Mouse (Mus musculus): ENCODE measurements around the gene Gen1. TPM values are rescaled to one million over a fixed set of nuclear protein-coding genes. Genes with fewer than 3 reads are reported as not detected.

The Gen1 gene
- total RNA-seq, 4 experiments from 2014 or later, result 1.8 to 2.3 (median 2.0) TPM

DNA sequence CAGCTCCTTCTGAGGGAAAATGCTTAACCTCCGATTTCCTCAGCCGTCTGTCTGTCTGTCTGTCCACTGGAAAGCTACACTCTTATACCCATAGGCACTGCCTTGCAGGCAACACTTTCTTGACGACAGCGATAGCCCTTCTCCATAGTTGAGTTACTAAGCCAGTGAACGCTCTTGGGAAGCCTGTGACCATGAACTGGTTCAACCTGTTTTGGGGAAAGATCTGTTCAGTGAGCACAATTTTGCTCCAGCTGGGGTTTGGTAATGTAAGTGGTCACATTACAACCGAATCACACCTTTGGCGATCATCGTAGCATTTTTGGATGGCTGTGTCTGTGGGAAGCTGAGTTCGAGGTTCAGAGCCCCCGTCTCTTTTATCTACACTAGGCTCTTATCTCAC lies 42.5 kb downstream of the Gen1 start:
- DNase-seq, result no peak

DNA sequence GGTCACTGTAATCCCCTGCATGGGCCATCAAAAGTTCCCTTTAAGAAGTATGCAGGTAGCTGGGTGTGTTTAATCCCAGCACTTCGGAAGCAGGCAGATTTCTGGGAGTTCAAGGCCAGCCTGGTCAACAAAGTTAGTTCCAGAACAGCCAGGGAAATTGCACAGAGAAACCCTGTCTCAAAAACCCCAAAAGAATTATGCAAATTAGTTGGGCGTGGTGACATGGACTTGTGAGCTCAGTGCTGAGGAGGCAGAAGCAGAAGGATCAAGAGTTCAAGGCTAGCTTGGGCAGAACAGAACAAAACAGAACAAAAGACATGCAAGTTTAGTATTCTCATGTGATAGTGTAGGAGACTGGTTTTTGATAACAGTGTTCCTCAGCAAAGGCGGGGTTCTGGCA lies 43.0 kb downstream of the Gen1 start:
- no peak for DNase-seq

DNA sequence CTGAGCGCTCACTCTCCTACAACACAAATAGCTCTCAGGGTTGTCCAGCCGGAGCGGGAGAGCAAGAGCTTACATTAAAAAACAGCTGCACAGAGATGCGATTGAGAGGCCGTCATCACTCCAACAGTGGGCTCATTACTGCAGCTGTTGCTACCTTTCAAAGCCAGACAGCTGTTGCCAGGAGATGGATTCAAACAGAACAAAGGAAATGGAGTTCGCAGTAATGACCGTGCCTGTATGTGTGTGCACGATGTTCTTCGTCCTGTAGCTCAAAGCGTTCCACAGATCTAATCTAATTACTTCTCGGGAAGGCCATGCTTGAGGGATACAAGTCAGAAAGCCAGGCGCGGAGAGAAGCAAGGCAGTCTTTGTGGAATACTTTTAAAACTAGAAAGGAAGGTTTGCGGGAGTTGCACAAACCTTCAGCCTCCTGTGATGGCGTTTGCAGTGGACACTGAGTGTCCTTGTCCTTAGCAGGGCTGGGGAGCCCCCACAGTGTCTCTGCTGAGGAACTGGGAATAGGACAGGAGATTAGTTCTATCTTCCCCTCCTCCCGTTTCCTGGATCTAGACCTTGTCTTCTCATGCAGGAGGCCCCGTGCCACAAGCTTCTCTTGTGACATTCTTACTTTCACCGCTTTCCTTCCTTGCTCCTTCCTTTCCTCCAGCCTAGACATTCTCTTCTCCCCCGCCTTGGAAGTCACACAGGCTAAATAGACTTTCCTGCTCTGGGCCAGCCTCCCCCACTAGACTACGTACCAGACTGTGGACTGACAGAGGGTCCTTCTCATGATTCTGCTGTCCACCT lies 43.9 kb downstream of the Gen1 start:
- no peak for DNase-seq

DNA sequence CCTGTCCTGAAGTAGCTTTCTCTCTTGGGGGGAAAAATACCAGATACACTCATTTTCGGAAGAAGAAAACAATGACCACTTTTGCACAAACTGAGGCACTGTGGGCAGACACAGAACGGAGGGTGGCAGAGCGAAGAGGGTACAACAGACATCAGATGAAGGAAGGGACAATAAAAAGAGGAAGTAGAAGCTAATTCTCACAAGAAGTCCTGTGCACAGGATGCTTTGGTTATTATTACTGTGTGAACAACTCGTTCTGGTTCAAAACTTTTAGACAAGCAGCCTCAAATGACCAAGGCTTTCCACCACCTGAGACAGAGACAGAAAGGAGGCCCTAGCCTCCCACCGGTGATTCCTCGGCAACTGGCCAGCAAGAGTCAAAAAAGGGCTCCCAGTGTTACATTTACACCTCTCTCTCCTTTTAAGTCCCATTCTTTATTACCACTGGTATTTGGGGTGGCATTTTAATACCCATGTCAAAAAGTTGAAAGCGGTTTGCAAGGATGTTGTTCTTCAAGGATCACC lies 47.8 kb downstream of the Gen1 start:
- no peak for DNase-seq

DNA sequence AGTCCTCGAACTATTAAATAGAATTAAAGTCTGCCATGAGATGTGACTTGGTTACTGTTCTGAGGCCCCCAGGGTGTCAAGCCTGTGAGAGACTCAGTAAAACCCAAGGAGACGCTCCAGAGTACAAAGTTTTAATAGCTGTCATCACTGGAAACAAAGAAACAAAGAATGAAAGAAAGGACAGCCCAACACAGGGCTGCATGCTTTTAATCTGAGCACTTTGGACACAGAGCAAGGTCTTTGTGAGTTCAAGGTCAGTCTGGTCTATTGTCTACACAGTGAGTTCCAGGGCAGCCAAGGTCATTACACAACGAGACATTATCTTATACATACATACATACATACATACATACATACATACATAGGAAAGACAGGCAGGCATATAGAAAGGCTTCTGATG lies 49.1 kb downstream of the Gen1 start:
- no peak for DNase-seq

DNA sequence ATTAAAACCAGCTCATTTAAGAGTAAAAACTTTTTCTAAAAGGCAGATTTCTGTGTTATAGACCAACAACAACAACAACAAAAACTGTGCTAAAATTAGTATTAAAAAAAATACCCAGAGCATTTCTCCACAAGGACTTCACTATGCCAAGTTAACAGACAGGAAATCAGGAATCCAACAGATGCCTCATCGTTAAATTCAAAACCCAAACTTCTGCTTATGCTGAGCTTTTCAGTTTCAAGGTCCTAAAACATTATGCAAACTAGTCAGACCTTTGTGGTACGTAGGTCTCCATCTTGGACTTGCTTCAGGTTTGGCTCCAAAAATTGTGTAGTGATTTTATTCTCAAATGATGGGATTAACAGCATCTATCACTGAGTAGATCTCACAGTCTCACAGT lies 50.0 kb downstream of the Gen1 start:
- DNase-seq, result no peak

DNA sequence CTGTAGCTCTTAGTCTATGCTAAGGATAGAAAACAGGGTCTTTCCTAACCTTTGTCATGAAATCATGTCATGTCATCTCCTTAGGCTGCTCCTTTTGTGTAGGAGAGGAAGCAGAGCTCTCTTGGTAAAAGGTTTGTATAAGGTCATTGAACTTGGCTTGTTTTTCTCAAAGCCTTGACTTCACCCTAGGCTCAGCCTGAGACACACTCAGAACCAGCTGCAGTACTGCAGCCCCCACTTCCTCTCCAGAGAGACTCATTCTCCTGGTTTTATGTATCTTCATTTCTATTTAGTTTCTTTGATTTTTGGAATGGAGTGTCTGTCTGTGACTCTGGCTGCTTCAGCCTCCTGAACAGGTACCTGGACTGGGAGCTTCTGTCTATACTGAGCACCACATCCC lies 50.8 kb downstream of the Gen1 start:
- no peak for DNase-seq

DNA sequence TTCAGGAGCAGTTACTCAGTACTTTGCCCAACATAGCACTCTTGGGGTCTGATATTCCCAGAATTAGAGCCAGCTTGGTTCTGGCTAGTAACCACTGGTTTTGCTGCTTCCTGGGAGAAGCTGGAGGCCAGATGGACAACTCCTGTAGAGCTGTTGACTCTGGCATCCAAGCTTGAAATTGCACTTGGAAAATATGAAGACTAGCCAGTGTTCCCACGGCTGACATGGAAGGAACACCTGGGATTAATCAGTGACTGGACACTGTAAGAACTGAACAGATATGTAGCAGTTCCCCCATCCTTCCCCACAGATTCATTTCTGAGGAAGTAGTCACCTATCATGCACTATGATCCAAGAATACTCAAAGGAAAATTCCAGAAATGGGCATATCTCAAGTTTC lies 52.7 kb downstream of the Gen1 start:
- no peak for DNase-seq

DNA sequence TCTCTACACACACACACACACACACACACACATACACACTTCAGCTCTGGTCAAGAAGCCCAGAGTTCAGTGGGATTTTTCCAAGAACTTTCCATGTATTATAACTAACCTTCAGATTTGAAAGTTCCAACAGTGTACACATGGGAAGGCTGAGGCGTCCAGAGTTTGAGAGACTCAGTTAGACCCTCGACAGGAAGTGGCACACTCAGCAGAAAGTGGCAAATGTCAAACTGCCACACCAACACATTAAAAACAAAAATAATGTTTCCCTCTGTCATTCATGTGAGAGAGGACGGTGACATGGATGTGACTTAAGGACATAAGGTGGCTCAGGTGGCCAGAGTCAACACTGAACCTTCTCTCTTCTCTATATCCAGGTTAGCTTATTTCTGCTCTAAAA lies 55.2 kb downstream of the Gen1 start:
- DNase-seq, result no peak

DNA sequence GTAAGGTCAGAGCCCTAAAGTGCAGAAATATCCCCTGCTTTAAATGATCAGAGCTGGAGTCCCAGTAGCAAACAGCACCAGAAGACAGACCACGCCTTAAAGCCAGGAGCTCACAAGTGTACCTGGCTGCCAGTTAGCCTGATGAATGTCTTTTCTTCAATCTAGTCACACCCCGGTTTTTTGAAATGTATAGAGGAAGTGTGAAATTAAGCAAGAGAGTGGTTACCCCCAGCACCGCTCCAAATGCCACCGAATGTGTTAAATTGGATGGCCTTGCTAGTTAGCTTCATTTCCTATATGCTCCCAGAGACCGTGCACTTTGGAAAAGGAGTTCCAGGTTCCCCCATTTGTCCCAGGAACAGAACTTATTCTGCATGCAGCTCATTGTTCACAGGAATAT lies 56.0 kb downstream of the Gen1 start:
- DNase-seq, result no peak

DNA sequence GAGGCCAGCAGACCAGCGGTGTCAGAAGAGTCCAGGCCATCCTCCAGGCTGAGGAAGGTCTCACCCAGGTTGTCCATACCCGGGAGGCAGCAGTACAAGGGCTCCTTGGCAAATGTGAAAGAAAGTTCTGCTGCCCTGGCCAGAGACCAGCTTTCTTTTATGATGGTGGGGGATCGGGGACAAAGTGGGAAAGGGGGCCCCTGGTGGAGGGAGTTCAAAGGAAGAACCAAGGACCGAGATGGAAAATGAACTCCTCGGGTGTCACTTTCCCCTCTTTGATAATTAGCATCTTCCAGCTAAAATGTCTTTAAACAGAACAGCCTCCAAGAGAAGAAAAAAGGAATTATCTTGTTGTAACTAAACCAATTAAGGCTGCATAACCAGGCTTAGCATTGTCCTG lies 56.7 kb downstream of the Gen1 start, which contains the start of gene Msgn1:
Gene Msgn1, minus strand, starts transcription at position 101 of the 400 bp plus-strand sequence.
- no peak for DNase-seq

DNA sequence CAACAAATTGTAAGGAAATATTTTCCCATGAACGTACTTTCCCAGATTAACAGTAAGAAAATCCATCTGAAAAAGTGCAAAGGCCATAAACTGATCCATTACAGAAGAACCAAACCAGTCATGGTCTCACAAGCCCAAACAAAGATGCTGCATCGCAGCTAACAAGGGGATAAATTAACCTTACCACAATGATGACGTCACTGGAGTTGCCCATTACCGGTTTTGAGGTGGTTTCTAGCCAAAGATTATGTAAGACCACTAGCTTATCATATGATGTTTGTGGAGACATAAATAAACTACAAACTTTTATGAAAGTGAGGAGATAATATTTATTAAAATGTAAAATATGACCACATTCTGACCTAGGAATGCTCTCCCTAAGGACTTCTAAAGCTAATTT lies 59.3 kb downstream of the Gen1 start:
- DNase-seq, result no peak

DNA sequence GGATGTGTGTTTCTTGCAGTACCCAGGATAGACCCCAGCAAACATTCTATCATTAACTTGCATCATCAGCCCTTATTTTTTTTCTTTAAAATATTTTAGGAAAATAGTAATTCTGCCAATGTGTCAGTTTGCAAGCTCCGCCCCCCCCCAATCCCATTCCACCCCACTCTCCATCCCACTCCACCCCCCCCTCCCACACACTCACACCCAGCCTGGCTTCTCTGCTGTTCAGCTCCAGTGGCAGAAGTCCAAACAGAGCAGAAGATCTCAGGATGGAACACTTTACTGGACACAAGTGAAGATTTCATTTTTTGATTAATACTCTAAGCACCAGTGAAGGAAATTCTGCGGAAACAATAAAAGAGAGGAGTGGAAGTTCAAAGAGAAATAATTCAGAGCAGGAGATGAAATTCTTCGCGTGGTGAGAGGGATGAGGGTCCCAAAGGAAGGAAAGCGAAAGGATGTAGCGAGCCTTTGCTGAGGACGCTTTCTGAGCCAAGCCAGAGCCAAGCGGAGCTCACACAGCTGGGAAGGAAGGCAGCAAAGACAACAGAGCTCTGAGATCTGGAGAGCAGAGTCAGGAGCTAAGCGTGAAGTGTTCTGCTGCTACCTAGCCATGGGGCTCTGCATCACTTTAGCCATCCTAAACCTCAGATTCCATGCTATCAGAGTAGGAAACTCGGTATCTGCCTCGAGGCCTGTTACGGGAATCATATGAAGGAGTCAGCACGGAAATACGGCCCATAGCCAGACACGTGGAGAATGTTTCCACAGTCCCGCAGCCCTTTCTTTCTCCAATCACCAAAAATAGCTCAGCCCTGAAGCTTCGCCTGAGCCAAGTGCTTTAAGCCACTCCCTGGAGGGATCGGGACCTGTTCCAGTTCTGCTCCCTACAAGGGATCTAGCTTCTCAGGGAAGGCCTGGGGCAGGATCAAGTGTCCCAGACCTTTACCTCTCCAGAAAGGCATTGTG lies 61.6 kb downstream of the Gen1 start:
- DNase-seq, result peak; percentile 29

DNA sequence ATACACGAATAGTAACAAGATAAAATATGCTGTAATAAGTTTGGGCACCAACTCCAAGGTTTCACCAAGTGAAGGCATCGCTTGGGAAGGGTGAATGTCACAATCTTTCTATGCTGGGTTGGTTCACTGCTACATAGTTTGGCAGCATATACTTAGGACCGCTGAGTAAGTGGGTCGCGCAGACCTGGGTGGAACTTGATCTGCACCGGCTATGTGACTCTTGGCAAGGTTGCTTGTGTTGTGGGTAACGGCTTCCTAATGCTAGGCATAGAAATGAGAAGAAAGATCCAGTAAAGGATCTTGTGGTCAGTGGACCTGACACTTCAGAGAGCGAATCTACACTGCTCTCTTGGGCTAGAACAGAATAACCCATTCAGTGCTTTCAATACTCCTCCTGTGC lies 63.1 kb downstream of the Gen1 start:
- DNase-seq, result no peak

DNA sequence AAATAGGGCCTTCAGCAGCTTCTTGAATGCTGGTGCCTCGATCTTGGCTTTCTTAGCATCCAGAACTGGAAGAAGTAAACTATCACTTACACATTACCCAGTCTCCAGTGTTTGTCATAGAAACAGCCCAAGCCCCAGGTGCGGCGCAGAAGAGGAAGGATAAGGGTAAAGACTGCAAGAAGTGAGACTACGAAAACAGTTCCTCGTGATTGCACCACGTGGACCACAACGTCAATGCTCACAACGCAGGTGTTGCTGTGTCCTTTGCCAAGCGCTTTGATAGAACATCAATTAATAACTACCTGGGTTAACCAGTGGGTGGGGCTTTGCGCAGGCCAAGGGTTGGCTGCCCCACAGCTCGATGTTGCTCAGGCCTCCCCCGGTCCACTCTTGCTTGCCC lies 64.9 kb downstream of the Gen1 start:
- DNase-seq, result no peak

DNA sequence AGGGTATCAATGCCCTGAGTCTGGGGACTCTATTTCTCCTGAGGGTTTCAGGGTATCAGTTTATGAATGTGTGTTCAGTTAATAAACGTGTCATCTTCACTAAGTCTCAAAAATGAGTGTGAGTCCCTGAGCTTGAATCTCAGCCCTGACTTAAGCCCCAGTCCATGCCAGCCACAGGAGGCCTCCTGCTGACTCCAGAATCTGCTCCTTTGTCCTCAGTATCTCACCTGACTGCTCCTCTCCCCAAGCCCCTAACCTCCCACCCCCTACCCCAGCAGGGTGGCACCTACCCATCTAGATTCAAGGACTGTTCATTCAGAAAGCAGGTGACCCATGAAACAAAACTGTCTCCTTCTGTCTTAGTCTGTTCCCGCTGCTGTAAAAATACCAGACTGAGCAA lies 67.0 kb downstream of the Gen1 start:
- DNase-seq, result no peak

DNA sequence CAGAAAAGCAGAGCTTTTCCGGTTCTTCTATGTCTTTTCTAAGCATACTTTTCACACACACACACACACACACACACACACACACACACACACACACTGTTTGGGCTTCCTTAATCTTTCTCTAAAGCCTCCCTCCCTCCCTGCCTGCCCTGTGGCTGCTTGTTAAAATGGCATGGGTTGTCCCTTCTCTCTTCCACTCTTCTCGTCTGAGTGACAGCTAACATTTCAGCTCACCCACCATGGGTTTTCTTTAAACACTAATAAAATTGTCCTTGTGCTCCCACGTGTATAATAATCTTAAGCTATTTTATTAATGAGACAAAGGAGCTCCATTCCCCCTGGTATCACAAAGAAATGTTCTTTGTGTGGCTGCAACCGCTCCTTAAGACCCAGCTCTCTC lies 67.6 kb downstream of the Gen1 start:
- DNase-seq, result no peak

DNA sequence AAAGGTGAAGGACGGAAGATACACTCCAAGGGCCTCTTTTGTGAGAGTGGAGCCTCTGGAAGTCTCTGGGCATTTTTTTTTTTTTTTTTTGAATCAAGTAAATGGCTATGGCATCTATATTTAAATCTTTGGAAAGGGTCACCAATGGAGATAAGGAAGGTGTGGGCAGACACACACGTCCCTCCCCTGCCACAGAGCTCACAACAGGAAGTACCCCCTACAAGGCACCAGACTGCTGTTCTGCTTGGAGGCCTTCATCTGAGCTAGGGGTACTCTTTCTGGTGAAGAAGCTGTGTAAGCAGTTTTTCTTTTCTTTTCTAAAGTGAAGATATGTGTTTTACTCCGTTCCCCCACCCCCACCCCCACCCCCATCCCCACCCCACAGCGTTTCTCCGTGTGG lies 68.8 kb downstream of the Gen1 start:
- DNase-seq, result no peak

DNA sequence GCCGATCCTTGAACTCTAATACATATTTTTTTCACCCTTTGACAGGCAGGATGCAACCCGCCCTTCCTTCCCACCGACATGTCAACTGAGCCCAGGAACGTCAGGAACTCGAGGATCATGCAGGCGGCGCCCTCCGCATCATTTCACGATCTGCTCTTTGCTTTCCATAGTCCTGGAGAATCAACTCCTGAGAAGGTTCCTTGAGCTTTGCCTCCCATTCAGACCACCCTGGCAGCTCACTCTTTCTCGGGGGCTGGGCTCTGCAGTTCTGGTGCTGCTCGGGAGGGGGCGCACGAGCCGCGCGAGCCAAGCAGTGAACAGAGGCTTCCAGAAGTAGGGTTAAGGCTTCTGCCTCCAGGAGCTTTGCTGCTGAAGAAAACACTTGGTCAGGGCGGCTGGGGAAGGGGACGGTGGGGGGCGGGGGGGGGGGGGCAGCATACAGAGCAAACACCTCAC lies 69.4 kb downstream of the Gen1 start:
- peak; percentile 51 for DNase-seq

DNA sequence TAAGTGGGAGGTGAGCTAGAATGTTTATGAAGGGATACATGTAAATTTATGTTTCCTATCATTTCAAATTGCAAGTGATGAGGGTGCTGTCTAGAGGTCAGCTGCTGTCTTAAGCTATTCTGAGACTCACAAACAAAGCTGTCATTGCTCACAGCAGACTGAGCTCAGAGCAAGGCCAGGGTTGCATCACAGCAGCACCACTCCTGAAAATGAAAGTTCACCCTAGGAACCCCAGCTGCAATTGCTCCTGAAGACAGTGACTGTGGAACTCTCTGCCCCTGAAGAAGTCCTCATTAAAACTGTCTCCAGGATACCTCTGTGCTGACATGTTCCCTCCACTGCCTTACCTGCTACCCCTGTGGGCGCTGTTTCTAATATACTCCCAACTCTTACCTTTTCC lies 70.6 kb downstream of the Gen1 start:
- DNase-seq, result no peak
